Mouse (Mus musculus) left cerebral cortex, postnatal 25 days (tissue): ENCODE results near the gene Kbtbd3. TPM values are rescaled to one million over a fixed set of nuclear protein-coding genes. Genes with fewer than 3 reads are reported as not detected.

Experiments used
- microRNA-seq, 2 experiments: library from miRNA; unstranded; fragments of <30 nt; microRNA quantifications; one replicate each; pipeline ENCODE4 v1.2.0; 2022
- total RNA-seq, 2 experiments: library from RNA; stranded (reverse); gene quantifications; 2 replicates each; pipeline ENCODE4 v1.2.3; 2021

The Kbtbd3 gene
- total RNA-seq, 2 experiments from 2014 or later: 12.1 to 12.2 TPM

Small RNAs within 50 kb of the gene (microRNA-seq; reads per million reads assigned to microRNA genes)
- gene Gm22195: 0 reads per million in 2 experiments
- gene Gm23992: 0 reads per million in 2 experiments

Other genes with a start within 250 kb of the Kbtbd3 start
- 10 to 100 TPM; 24.6 to 27.1 TPM for gene Aasdhppt, start 362 bp upstream of the Kbtbd3 start, total RNA-seq
- 10 to 100 TPM; 59.1 to 61.6 TPM for gene Msantd4, start 66.7 kb downstream of the Kbtbd3 start, total RNA-seq